Mouse (Mus musculus): ENCODE data around the gene Plaur. TPM values are rescaled to one million over a fixed set of nuclear protein-coding genes. Genes with fewer than 3 reads are reported as not detected.
A peak's percentile ranks its signal among the peaks of the same experiment; 100 is the strongest.
"Not testable (repeated sequence)": the region's sequence is repeated elsewhere in the genome, so short reads cannot be mapped to it uniquely, and the experiment has no call there.

Gene Plaur
- polyA plus RNA-seq, 2 experiments from 2014 or later: 1.1 to 1.5 TPM

- ATAC-seq: no peak
Observed at GRCm38 (mm10) chr7:24480121-24480941, 18.0 kb downstream of the Plaur start.

- no peak for ATAC-seq
Observed at GRCm38 (mm10) chr7:24480986-24481473, 18.7 kb downstream of the Plaur start.

DNA sequence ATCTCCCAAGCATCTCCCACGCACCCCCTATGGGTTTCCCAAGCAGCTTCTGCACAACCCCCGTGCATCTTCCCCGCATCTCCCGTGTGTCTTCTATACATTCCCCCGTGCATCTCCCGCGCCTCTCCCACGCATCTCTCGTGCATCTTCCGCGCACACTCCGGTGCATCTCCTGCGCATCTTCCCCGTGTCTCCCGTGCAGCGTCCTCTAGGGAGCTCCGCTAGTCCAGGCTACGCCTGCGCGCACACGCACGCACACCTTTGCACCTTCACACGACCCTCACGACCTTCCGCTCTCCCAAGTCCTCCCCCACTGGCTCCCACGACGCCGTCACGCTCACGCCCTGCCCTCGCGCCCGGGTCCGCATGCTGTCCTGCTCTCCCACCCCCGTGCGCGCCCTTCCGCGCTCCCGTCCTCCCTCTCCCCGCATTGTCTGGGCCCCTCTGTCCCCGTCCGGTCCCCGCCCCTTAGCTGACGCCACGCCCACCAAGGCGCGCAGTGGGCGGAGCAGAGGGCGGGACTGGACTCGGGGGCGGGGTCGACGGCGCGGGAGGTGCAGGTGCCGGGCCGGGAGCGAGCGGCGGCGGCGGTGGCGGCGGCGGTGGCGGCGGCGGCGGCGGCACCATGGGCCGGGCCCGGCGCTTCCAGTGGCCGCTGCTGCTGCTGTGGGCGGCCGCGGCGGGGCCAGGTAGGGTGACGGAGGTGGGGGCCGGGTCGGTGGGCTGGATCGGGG lies 19.4 kb downstream of the Plaur start, which contains the start of gene Cadm4:
Cadm4 (plus strand) TSS at position 550 of the 734 bp plus-strand sequence.
- peak; percentile 83 for ATAC-seq

GRCm38 (mm10) chr7:24482208-24483020 lies 20.1 kb downstream of the Plaur start:
- ATAC-seq: no peak

GRCm38 (mm10) chr7:24483291-24483690 lies 21.0 kb downstream of the Plaur start:
- not testable (repeated sequence) for ATAC-seq

- ATAC-seq: no peak
Observed at GRCm38 (mm10) chr7:24485481-24485880, 23.2 kb downstream of the Plaur start.

- ATAC-seq: no peak
Observed at GRCm38 (mm10) chr7:24486654-24487130, 24.4 kb downstream of the Plaur start.

- ATAC-seq: no peak
Observed at GRCm38 (mm10) chr7:24487403-24487802, 25.1 kb downstream of the Plaur start.

GRCm38 (mm10) chr7:24488303-24488702 lies 26.0 kb downstream of the Plaur start:
- no peak for ATAC-seq

DNA sequence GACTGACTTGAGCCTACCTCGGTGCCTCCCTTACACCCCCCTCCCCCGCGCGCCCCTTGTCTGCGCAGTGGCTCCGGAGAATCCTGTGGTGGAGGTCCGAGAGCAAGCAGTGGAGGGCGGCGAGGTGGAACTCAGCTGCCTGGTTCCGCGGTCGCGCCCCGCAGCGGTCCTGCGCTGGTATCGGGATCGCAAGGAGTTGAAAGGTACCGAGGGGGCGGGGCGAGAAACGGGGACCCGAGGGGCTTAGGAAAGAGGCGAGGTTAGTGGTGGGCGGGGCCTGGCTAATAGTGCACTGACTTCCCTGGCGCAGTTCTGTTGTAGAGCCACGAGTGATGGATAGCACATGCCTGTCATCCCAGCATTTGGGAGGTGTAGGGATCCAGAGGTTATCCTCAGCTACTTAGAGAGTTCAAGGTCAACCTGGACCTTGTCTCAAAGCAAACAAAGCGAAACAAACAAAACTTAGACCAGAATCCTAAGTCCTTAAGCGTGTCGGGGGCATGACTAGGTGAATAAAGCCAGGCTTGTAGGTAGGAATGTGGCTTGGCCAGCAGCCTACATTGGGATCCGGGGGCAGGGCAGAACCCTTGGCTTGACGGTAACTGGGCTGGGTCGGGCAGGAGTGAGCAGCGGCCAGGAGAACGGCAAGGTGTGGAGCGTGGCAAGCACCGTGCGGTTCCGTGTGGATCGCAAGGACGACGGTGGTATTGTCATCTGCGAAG lies 37.7 kb downstream of the Plaur start:
- no peak for ATAC-seq

DNA sequence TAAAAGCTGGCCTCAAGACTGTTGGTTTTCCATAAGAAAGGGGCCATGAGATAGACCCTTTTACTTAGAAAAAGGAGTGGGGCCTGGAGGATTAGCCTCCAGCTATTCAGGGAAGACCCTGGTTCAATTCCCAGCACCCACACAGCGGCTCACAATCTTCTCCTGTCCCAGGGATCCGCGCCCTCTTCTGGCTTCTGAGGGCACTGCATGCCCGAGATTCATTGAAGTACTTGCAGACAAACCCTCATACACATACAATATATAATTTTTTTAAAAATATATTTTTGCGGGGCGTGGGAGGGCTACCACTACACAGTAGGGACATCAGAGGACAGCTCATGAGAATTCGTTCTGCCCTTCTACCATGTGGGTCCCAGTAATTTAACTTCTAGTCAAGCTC lies 38.6 kb downstream of the Plaur start:
- no peak for ATAC-seq

GRCm38 (mm10) chr7:24501492-24501891 lies 39.2 kb downstream of the Plaur start:
- no peak for ATAC-seq

DNA sequence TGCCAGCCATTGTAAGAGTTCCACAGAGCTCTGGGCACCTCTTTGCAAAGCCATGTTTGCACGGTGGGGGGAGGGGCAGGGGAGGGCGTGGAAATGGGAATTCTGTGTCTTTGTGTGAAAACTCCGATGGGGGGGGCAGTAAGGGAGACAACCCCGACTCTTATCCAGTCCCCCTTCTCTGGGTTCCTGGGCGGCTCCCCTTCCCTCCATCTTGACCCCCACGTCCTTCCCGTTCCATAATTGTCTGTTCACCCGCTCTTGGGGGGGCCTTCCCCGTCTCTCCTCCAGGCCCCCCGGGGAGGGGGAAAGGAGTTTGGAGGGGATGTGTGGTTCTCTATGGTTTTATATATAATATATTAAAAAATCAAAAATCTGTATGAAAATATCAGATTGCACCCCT lies 41.7 kb downstream of the Plaur start:
- ATAC-seq: no peak

DNA sequence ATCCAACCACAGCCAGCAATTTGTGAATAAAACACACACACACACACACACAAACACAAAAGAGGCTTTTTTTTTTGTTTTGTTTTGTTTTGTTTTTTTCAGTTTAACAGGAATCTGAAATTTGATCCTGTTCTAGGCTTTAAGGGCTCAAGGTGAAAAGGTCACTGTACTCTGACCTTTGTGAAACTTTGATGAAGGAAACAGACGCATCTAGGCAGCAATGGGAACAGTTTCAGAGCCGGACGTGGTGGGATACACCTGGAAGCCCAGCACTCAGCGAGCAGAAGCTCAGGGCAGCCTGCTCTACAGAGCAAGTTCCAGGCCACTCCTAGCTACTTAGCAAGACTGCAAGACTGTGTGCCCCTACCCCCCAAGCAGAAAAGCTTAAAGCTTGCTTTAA lies 42.6 kb downstream of the Plaur start:
- ATAC-seq: no peak

DNA sequence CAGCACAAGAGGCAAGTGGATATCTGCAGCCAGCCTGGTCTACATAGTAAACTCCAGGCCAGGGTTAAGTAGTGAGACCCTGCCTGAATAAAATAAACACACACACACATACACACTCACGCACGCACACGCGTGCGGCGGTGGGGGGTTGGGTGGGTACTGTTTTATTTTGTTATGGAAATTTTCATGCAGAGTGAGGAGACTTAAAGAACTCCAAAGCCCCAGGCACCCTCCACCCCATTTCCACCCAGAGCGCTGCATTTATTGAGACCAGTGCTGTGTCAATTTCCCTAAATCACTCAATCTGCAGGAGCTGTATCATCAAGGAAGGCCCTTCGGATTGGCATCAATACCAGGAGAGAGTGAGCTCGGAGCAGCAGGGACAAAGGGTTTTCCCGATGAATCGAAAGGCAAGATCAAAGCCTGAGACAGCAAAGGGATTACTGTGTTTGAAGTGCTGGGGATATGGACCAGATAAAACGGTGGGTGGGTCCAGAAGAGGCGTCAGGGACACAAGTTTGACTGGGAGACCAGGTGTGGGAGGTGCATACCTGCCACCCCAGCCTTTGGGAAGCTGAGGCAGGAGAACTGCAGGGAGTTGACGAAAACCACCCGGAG lies 43.3 kb downstream of the Plaur start:
- ATAC-seq: no peak

- ATAC-seq: no peak
Observed at GRCm38 (mm10) chr7:24506065-24506459, 43.8 kb downstream of the Plaur start.

DNA sequence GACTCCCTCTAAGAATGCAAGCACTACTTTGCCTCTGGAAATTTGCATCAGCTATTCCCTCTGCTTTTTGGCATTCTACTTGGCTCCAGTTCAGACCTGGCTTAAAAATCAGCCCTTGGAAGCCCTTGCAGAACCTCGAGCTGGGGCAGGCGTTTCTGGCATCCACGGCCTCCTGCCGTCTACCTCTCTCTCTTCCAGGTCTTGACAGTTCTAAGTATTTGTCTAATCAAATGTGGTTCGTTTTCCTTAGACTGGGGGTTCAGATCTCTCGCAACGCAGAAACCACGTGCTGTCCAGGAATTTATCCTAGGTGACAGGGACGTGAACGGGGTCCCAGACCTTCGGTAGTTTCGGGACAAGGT lies 44.2 kb downstream of the Plaur start:
- no peak for ATAC-seq

- peak; percentile 28 for ATAC-seq
Observed at GRCm38 (mm10) chr7:24506838-24507725, 44.8 kb downstream of the Plaur start, which contains the start of gene Zfp428. Gene Zfp428 (plus strand): TSS chr7:24507006.

GRCm38 (mm10) chr7:24507726-24508114 lies 45.4 kb downstream of the Plaur start:
- ATAC-seq: no peak

DNA sequence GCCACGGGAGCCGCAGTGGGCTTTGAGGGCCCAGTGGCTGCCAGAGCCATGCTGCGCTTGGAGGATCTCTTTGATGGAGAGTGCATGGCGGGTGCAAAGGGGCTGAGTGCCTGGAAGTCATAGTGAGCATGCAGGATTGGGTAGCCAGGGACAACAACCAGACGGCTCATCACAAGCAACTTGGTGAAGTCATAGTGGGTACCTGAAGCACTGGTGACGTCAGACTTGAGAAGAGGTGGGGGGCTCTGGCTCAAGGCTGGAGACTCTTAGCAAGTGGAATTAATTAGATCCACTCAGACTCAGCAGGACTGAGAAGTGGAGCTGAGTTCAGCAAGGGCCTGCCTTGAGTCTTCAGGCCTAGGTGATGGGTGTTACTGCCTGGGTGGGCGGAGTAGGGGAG lies 50.1 kb downstream of the Plaur start, which contains the start of gene AC161166.1:
AC161166.1 (minus strand) TSS at position 101 of the 400 bp plus-strand sequence.
- no peak for ATAC-seq
